Mouse (Mus musculus): ENCODE results near the gene Tk1.

GRCm38 (mm10) chr11:117814704-117815366, 11.1 kb downstream of the Tk1 start:
- TF ChIP-seq CTCF (IDR thresholded peaks at IDR 0.05) (no peak), EP300 (IDR thresholded peaks at IDR 0.05) (no peak)

Measured in lung, postnatal 0 days (tissue).